Mouse (Mus musculus) lung, adult 2 months (tissue): ENCODE results near the gene Fastkd5.

Experiments
- CTCF ChIP-seq: fragments of 200-500 bp; IDR thresholded peaks from 2 replicates; pipeline ENCODE4 v1.5.1; 2011; ENCODE audit warnings: mild to moderate bottlenecking, low read length, control low read depth; ENCODE audit not compliant: insufficient read depth
- POLR2A ChIP-seq: fragments of 200-500 bp; IDR thresholded peaks from 2 replicates; pipeline ENCODE4 v1.6.1; 2011; ENCODE audit warnings: low read depth, mild to moderate bottlenecking, control low read depth, low read length, borderline replicate concordance; ENCODE audit errors: extremely low read depth

- TF ChIP-seq CTCF (no peak), POLR2A (no peak)
Measured at GRCm38 (mm10) chr2:130589157-130589556, 40.7 kb downstream of the Fastkd5 start.
